Mouse (Mus musculus) MEL (cell line): ENCODE results near the gene Cybc1. TPM values are rescaled to one million over a fixed set of nuclear protein-coding genes. Genes with fewer than 3 reads are reported as not detected.

Source experiments
- DNase-seq: peaks from one replicate; pipeline ENCODE4 v3.0.0; 2011; ENCODE audit warnings: low read depth, low spot score
- H3K27ac ChIP-seq: 2 replicates; pipeline ENCODE4 v1.5.1; 2012; ENCODE audit warnings: low read depth, mild to moderate bottlenecking, control low read depth, low read length, moderate library complexity; ENCODE audit not compliant: control insufficient read depth
- H3K27me3 ChIP-seq, 2 experiments: fragments of 150-350 bp in 1 of 2; sonication (generic) in 1 of 2; 2 replicates each; pipeline ENCODE4 v1.6.1; 2012; ENCODE audit warnings: low read length in 2 of 2, mild to moderate bottlenecking in 2 of 2, improper control_type of control experiment in 1 of 2, moderate library complexity in 1 of 2; ENCODE audit not compliant: insufficient read depth in 2 of 2, control insufficient read depth in 1 of 2
- H3K36me3 ChIP-seq, 2 experiments: 2 replicates each; pipeline ENCODE4 v1.6.1; 2012 to 2014; ENCODE audit warnings: low read length in 2 of 2, improper control_type of control experiment in 1 of 2, inconsistent platforms in 1 of 2, mild to moderate bottlenecking in 1 of 2; ENCODE audit not compliant: insufficient read depth in 2 of 2, control insufficient read depth in 1 of 2
- H3K4me1 ChIP-seq, 2 experiments: fragments of 150-350 bp in 1 of 2; sonication (generic) in 1 of 2; 2 replicates each; pipeline ENCODE4 v1.6.1; 2012; ENCODE audit warnings: low read length in 2 of 2, improper control_type of control experiment in 1 of 2, mild to moderate bottlenecking in 1 of 2; ENCODE audit not compliant: insufficient read depth in 2 of 2, control insufficient read depth in 1 of 2
- H3K4me3 ChIP-seq, 2 experiments: fragments of 150-350 bp in 1 of 2; sonication (generic) in 1 of 2; 2 replicates each; pipeline ENCODE4 v1.5.1; 2012; ENCODE audit warnings: low read depth in 2 of 2, low read length in 2 of 2, mild to moderate bottlenecking in 2 of 2, moderate library complexity in 2 of 2, control low read depth in 1 of 2, improper control_type of control experiment in 1 of 2; ENCODE audit not compliant: control insufficient read depth in 1 of 2, insufficient read depth in 1 of 2
- H3K79me2 ChIP-seq: 2 replicates; pipeline ENCODE4 v1.6.1; 2012; ENCODE audit warnings: mild to moderate bottlenecking, low read length, moderate library complexity; ENCODE audit not compliant: control insufficient read depth, poor library complexity, insufficient read depth
- H3K9ac ChIP-seq: 2 replicates; pipeline ENCODE4 v1.6.1; 2012; ENCODE audit warnings: low read depth, mild to moderate bottlenecking, control low read depth, low read length, moderate library complexity; ENCODE audit not compliant: control insufficient read depth, poor library complexity, severe bottlenecking
- H3K9me3 ChIP-seq: fragments of 150-350 bp; sonication (generic); replicated peaks from 2 replicates; pipeline ENCODE4 v1.6.1; 2012; ENCODE audit warnings: mild to moderate bottlenecking, low read length, improper control_type of control experiment, moderate library complexity; ENCODE audit not compliant: insufficient read depth
- BHLHE40 ChIP-seq: IDR thresholded peaks from 2 replicates; pipeline ENCODE4 v1.6.1; 2012; ENCODE audit warnings: low read depth, mild to moderate bottlenecking, inconsistent platforms, low read length, improper control_type of control experiment, borderline replicate concordance
- CHD1 ChIP-seq: IDR thresholded peaks from 2 replicates; pipeline ENCODE4 v1.6.1; 2012; ENCODE audit warnings: low read depth, mild to moderate bottlenecking, inconsistent platforms, low read length, improper control_type of control experiment
- CTCF ChIP-seq, 3 experiments: IDR thresholded peaks in 2 of 3; conservative IDR thresholded peaks in 1 of 3; 2 replicates each; pipeline ENCODE4 v1.5.1; 2011 to 2012; ENCODE audit warnings: low read length in 3 of 3, low read depth in 2 of 3, mild to moderate bottlenecking in 2 of 3, improper control_type of control experiment in 1 of 3, inconsistent platforms in 1 of 3, mixed read lengths in 1 of 3, moderate library complexity in 1 of 3; ENCODE audit not compliant: control insufficient read depth in 1 of 3, insufficient read depth in 1 of 3, poor library complexity in 1 of 3, severe bottlenecking in 1 of 3
- E2F4 ChIP-seq: IDR thresholded peaks from 2 replicates; pipeline ENCODE4 v1.6.1; 2011; ENCODE audit warnings: low read depth, low read length, improper control_type of control experiment, borderline replicate concordance
- ELF1 ChIP-seq: IDR thresholded peaks from 2 replicates; pipeline ENCODE4 v1.6.1; 2014; ENCODE audit warnings: low read depth, mild to moderate bottlenecking, inconsistent platforms, low read length, improper control_type of control experiment, moderate library complexity
- ETS1 ChIP-seq: IDR thresholded peaks from 2 replicates; pipeline ENCODE4 v1.6.1; 2012; ENCODE audit warnings: low read depth, mild to moderate bottlenecking, inconsistent platforms, low read length, improper control_type of control experiment, moderate library complexity
- GABPA ChIP-seq: IDR thresholded peaks from 2 replicates; pipeline ENCODE4 v1.6.1; 2012; ENCODE audit warnings: low read depth, mild to moderate bottlenecking, inconsistent platforms, low read length, improper control_type of control experiment, moderate library complexity
- GATA1 ChIP-seq: IDR thresholded peaks from 2 replicates; pipeline ENCODE4 v1.6.1; 2011; ENCODE audit warnings: low read depth, low read length, improper control_type of control experiment
- HCFC1 ChIP-seq: IDR thresholded peaks from 2 replicates; pipeline ENCODE4 v1.6.1; 2012; ENCODE audit warnings: low read depth, mild to moderate bottlenecking, inconsistent platforms, low read length, improper control_type of control experiment, moderate library complexity
- JUND ChIP-seq: IDR thresholded peaks from 2 replicates; pipeline ENCODE4 v1.6.1; 2011; ENCODE audit warnings: low read depth, mild to moderate bottlenecking, improper control_type of control experiment, low read length
- KAT2A ChIP-seq: conservative IDR thresholded peaks from 2 replicates; pipeline ENCODE4 v1.6.1; 2012; ENCODE audit warnings: low read depth, low read length, improper control_type of control experiment, inconsistent platforms
- MAFK ChIP-seq: IDR thresholded peaks from 2 replicates; pipeline ENCODE4 v1.6.1; 2011; ENCODE audit warnings: low read depth, mild to moderate bottlenecking, low read length, improper control_type of control experiment, borderline replicate concordance
- MAX ChIP-seq: IDR thresholded peaks from 2 replicates; pipeline ENCODE4 v1.6.1; 2011; ENCODE audit warnings: low read length, improper control_type of control experiment
- MAZ ChIP-seq: IDR thresholded peaks from 2 replicates; pipeline ENCODE4 v1.6.1; 2012; ENCODE audit warnings: low read depth, mild to moderate bottlenecking, inconsistent platforms, low read length, improper control_type of control experiment
- MEF2A ChIP-seq: IDR thresholded peaks from 2 replicates; pipeline ENCODE4 v1.6.1; 2014; ENCODE audit warnings: low read depth, mild to moderate bottlenecking, inconsistent platforms, low read length, improper control_type of control experiment; ENCODE audit not compliant: poor library complexity, insufficient replicate concordance, severe bottlenecking; ENCODE audit errors: extremely low read depth
- MXI1 ChIP-seq: IDR thresholded peaks from 2 replicates; pipeline ENCODE4 v1.6.1; 2011; ENCODE audit warnings: mild to moderate bottlenecking, low read depth, low read length, improper control_type of control experiment
- MYB ChIP-seq: IDR thresholded peaks from 2 replicates; pipeline ENCODE4 v1.6.1; 2011; ENCODE audit warnings: mild to moderate bottlenecking, low read depth, low read length, improper control_type of control experiment
- MYC ChIP-seq: IDR thresholded peaks from 2 replicates; pipeline ENCODE4 v1.6.1; 2011; ENCODE audit warnings: low read depth, mild to moderate bottlenecking, low read length, improper control_type of control experiment, moderate library complexity
- NRF1 ChIP-seq: IDR thresholded peaks from 2 replicates; pipeline ENCODE4 v1.6.1; 2014; ENCODE audit warnings: low read depth, mild to moderate bottlenecking, inconsistent platforms, low read length, improper control_type of control experiment, moderate library complexity; ENCODE audit not compliant: poor library complexity, insufficient read depth, severe bottlenecking
- POLR2A ChIP-seq, 2 experiments: IDR thresholded peaks; 2 replicates each; pipeline ENCODE4 v1.6.1; 2011 to 2012; ENCODE audit warnings: low read length in 2 of 2, mild to moderate bottlenecking in 2 of 2, control low read depth in 1 of 2, improper control_type of control experiment in 1 of 2, low read depth in 1 of 2, moderate library complexity in 1 of 2; ENCODE audit not compliant: control insufficient read depth in 1 of 2, insufficient read depth in 1 of 2, poor library complexity in 1 of 2
- POLR2AphosphoS2 ChIP-seq: IDR thresholded peaks from 2 replicates; pipeline ENCODE4 v1.6.1; 2011; ENCODE audit warnings: low read length, improper control_type of control experiment
- POLR2AphosphoS5 ChIP-seq: IDR thresholded peaks from 2 replicates; pipeline ENCODE4 v1.6.1; 2012; ENCODE audit warnings: low read depth, borderline replicate concordance, mild to moderate bottlenecking, inconsistent platforms, low read length, moderate library complexity, mixed read lengths
- RAD21 ChIP-seq: IDR thresholded peaks from 2 replicates; pipeline ENCODE4 v1.6.1; 2011; ENCODE audit warnings: mild to moderate bottlenecking, low read depth, low read length, improper control_type of control experiment
- RCOR1 ChIP-seq: IDR thresholded peaks from 2 replicates; pipeline ENCODE4 v1.6.1; 2012; ENCODE audit warnings: low read depth, mild to moderate bottlenecking, inconsistent platforms, low read length, improper control_type of control experiment
- SMC3 ChIP-seq: IDR thresholded peaks from 2 replicates; pipeline ENCODE4 v1.6.1; 2011; ENCODE audit warnings: low read depth, low read length, improper control_type of control experiment
- TAL1 ChIP-seq: IDR thresholded peaks from 2 replicates; pipeline ENCODE4 v1.6.1; 2012; ENCODE audit warnings: mild to moderate bottlenecking, inconsistent platforms, low read length, moderate library complexity, mixed read lengths
- TCF12 ChIP-seq: IDR thresholded peaks from 2 replicates; pipeline ENCODE4 v1.6.1; 2014; ENCODE audit warnings: low read depth, mild to moderate bottlenecking, inconsistent platforms, low read length, improper control_type of control experiment, moderate library complexity
- UBTF ChIP-seq: IDR thresholded peaks from 2 replicates; pipeline ENCODE4 v1.6.1; 2012; ENCODE audit warnings: low read depth, mild to moderate bottlenecking, inconsistent platforms, low read length, improper control_type of control experiment, moderate library complexity, borderline replicate concordance; ENCODE audit not compliant: insufficient read depth
- USF1 ChIP-seq: IDR thresholded peaks from 2 replicates; pipeline ENCODE4 v1.6.1; 2014; ENCODE audit warnings: low read depth, mild to moderate bottlenecking, inconsistent platforms, low read length, improper control_type of control experiment, moderate library complexity
- USF2 ChIP-seq, 2 experiments: IDR thresholded peaks; 2 replicates each; pipeline ENCODE4 v1.6.1; 2011 to 2012; ENCODE audit warnings: improper control_type of control experiment in 2 of 2, low read length in 2 of 2, borderline replicate concordance in 1 of 2, inconsistent platforms in 1 of 2, low read depth in 1 of 2, mild to moderate bottlenecking in 1 of 2; ENCODE audit not compliant: insufficient read depth in 1 of 2
- ZC3H11A ChIP-seq: IDR thresholded peaks from 2 replicates; pipeline ENCODE4 v1.6.1; 2012; ENCODE audit warnings: low read depth, mild to moderate bottlenecking, inconsistent platforms, low read length, improper control_type of control experiment
- ZKSCAN1 ChIP-seq: IDR thresholded peaks from 2 replicates; pipeline ENCODE4 v1.6.1; 2012; ENCODE audit warnings: low read depth, mild to moderate bottlenecking, inconsistent platforms, low read length, improper control_type of control experiment, moderate library complexity
- ZNF384 ChIP-seq: IDR thresholded peaks from 2 replicates; pipeline ENCODE4 v1.6.1; 2012; ENCODE audit warnings: low read depth, mild to moderate bottlenecking, inconsistent platforms, low read length, improper control_type of control experiment
- polyA plus RNA-seq, 2 experiments: library from polyadenylated mRNA; stranded (reverse) in 1 of 2; unstranded in 1 of 2; fragments of >175 nt in 1 of 2; fragments of >200 nt in 1 of 2; gene quantifications; 2 replicates each; pipeline versions ENCODE4 v1.2.1 to v1.2.4; 2012; ENCODE audit warnings: low replicate concordance in 2 of 2, low read depth in 1 of 2; ENCODE audit not compliant: insufficient read length in 2 of 2, insufficient read depth in 1 of 2, missing spikeins in 1 of 2
- total RNA-seq: library from RNA; depleted of rRNA; stranded (reverse); fragments of 300-350 nt; gene quantifications from 2 replicates; pipeline ENCODE4 v1.2.3, GENCODE M21; 2012

The Cybc1 gene
- total and polyA plus RNA-seq, 3 experiments, result 43.6 to 46.1 TPM; not detected in 1

DNA sequence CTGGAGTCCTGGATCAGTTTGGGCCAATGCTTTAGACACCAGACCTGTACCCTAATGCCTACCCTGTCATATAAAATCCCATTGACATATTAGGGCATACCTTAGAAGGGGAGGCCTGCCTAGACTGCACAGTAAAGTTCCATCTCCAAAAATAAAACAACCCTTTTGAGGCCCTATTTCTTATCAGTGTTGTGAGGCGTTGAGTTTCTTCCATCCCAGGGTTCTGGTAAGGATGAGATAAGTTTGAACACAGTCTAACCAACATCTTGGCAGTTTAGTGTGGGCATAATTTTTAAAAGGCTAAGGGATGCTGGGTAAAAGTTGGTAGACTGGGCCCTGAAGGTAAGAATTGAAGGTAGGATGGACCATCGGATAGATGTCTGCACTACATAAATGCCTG is 10.5 kb upstream of the Cybc1 start (continued):
- TF ChIP-seq HCFC1 (peak; percentile 68), POLR2AphosphoS5 (no peak)

DNA sequence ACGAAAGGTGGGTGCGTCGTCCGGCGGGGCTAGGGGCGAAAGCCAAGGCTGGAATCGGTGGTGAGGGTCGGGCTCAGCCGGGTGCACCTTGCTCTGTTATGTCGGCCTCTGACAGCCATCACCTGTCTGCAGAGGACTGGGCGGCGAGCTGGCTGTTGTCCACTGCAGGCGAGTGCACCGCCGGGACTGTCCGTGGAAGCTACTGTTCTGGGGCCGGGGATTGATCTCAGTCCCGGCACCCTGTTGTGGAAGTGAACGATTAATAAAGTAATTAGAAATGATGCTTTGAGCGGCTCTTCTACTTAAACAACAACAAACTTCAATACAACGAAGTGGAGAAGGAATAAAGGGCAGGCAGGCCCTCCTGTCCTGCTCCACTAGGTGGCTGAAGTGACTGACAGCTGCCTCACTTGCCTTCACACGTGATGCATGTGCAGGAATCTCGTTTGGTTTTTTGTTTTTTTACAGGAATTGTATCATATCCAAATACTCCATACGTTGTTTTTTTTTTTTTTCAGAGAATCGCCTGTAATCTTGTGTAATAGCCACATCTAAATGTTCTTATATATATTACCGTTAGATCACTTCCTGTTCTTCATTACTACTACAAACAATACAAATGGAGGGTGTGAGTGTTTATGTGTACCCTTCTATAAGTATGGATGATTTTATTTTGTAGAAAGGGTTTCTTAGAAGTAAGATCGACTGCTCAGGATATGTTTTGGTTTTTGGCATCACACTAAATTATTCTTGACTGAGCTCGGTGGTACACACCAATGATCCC is 8.4 kb upstream of the Cybc1 start:
- peak; percentile 87 for DNase-seq
- Histone ChIP-seq H3K27me3 (no peaks in the 10 kb centered on the region), H3K9ac (peak overlapping the region; percentile 80), H3K9me3 (no peaks in the 10 kb centered on the region), H3K27ac (peak overlapping the region; percentile 97), H3K79me2 (peaks cover 10% of the 10 kb centered on the region), H3K4me1 (peaks cover 25 to 30% of the 10 kb centered on the region in 2 experiments), H3K4me3 (peak overlapping the region; percentile 85 to 94), H3K36me3 (peaks cover 6 to 53% of the 10 kb centered on the region in 2 experiments)
- TF ChIP-seq GABPA, result no peak
- peak; percentile 86 for TF ChIP-seq BHLHE40
- TF ChIP-seq CHD1, result peak; percentile 78; the same call in 1 of the 2 replicates
- TF ChIP-seq E2F4, result no peak
- TF ChIP-seq KAT2A, result no peak
- TF ChIP-seq MYC, result peak; percentile 91; the same call in 1 of the 2 replicates
- no peak for TF ChIP-seq GATA1
- no peak for TF ChIP-seq NRF1
- TF ChIP-seq CTCF (IDR thresholded peaks at IDR 0.05 in 2 of 3, conservative IDR thresholded peaks at IDR 0.05 in 1 of 3; ENCODE audit: control insufficient read depth in 1 of 3, insufficient read depth in 1 of 3, low read depth in 2 of 3, low read length in 3 of 3, poor library complexity in 1 of 3, severe bottlenecking in 1 of 3), result peak; percentile 42 to 54 (median 42)
- TF ChIP-seq UBTF, result no peak
- 0 out of 2 replicates have a peak, but pooled peaks have one; percentile 7 for TF ChIP-seq TCF12
- TF ChIP-seq MXI1, result peak; percentile 97
- TF ChIP-seq MEF2A, result no peak
- peak; percentile 69 for TF ChIP-seq ZNF384
- no peak for TF ChIP-seq RCOR1
- no peak for TF ChIP-seq MAZ
- TF ChIP-seq ZC3H11A, result no peak
- no peak for TF ChIP-seq RAD21
- no peak for TF ChIP-seq ZKSCAN1
- TF ChIP-seq TAL1, result no peak
- TF ChIP-seq USF1, result peak; percentile 90
- peak; percentile 35; the same call in 1 of the 2 replicates for TF ChIP-seq ETS1
- TF ChIP-seq HCFC1, result no peak; the same call in 1 of the 2 replicates
- TF ChIP-seq MAFK, result no peak
- peak; percentile 91 for TF ChIP-seq MAX
- peak in 1 of 2 experiments; percentile 48; a peak in 1 of 4 replicates for TF ChIP-seq USF2 (IDR thresholded peaks at IDR 0.05; ENCODE audit: borderline replicate concordance in 1 of 2, insufficient read depth in 1 of 2, low read depth in 1 of 2, low read length in 2 of 2)
- TF ChIP-seq SMC3, result no peak
- no peak for TF ChIP-seq POLR2AphosphoS2
- TF ChIP-seq JUND, result no peak
- no peak for TF ChIP-seq MYB
- TF ChIP-seq POLR2A (IDR thresholded peaks at IDR 0.05; ENCODE audit: control insufficient read depth in 1 of 2, insufficient read depth in 1 of 2, low read depth in 1 of 2, low read length in 2 of 2, poor library complexity in 1 of 2), result peak in 1 of 2 experiments; percentile 74; a peak in 2 of 4 replicates
- TF ChIP-seq ELF1, result peak; percentile 62
